Mouse (Mus musculus) hindbrain, embryonic 11.5 days (tissue): Measurements from ENCODE around the gene Elovl5. TPM values are rescaled to one million over a fixed set of nuclear protein-coding genes. Genes with fewer than 3 reads are reported as not detected.

Source experiments
- ATAC-seq: fragments of 200-750 bp; cut with Nextera tagmentation; 2 replicates; pipeline ENCODE4 v1.8.0; 2017; ENCODE audit warnings: mild to moderate bottlenecking, moderate TSS enrichment, moderate library complexity; ENCODE audit not compliant: low FRiP score
- DNase-seq: peaks from one replicate; pipeline ENCODE4 v3.0.0-alpha.2; 2015; ENCODE audit warnings: low spot score
- H3K27ac ChIP-seq: fragments of 300-500 bp; sonication (generic); 2 replicates; pipeline ENCODE4 v1.5.1; 2014; ENCODE audit warnings: mild to moderate bottlenecking, low read depth, low read length
- H3K27me3 ChIP-seq: fragments of 300-500 bp; sonication (generic); 2 replicates; pipeline ENCODE4 v1.6.1; 2014; ENCODE audit warnings: mild to moderate bottlenecking, low read length, moderate library complexity, mixed read lengths; ENCODE audit not compliant: control insufficient read depth, insufficient read depth
- H3K36me3 ChIP-seq: fragments of 300-500 bp; sonication (generic); 2 replicates; pipeline ENCODE4 v1.6.1; 2014; ENCODE audit warnings: mild to moderate bottlenecking, low read length, moderate library complexity, mixed read lengths; ENCODE audit not compliant: control insufficient read depth, insufficient read depth
- H3K4me1 ChIP-seq: fragments of 300-500 bp; sonication (generic); replicated peaks from 2 replicates; pipeline ENCODE4 v1.6.1; 2014; ENCODE audit warnings: low read length, mixed read lengths; ENCODE audit not compliant: control insufficient read depth, insufficient read depth
- H3K4me2 ChIP-seq: fragments of 300-500 bp; sonication (generic); replicated peaks from 2 replicates; pipeline ENCODE4 v1.6.1; 2014; ENCODE audit warnings: mild to moderate bottlenecking, low read depth, low read length
- H3K4me3 ChIP-seq: fragments of 300-500 bp; sonication (generic); 2 replicates; pipeline ENCODE4 v1.5.1; 2014; ENCODE audit warnings: low read depth, low read length
- H3K9ac ChIP-seq: fragments of 300-500 bp; sonication (generic); 2 replicates; pipeline ENCODE4 v1.6.1; 2014; ENCODE audit warnings: low read depth, low read length
- H3K9me3 ChIP-seq: fragments of 300-500 bp; sonication (generic); 2 replicates; pipeline ENCODE4 v1.6.1; 2016; ENCODE audit warnings: low read length; ENCODE audit not compliant: control insufficient read depth
- WGBS: fragments of 180-500 bp; shearing (Covaris S2); extraction: QIAGEN DNeasy Blood & Tissue Kit; methylation state at CpG from one replicate; pipeline ENCODE4 v1.1.7; 2014; 5-methylcytosine and 5-hydroxymethylcytosine counted together
- polyA plus RNA-seq: library from polyadenylated mRNA; unstranded; fragments of >200 nt; fragmentation: Nextera tagmentation; extraction: Ambion mirVana; gene quantifications from 2 replicates; pipeline ENCODE4 v1.2.1, GENCODE M21; 2014

Elovl5 gene
- polyA plus RNA-seq, 1 experiment from 2014 or later = 85.1 TPM

- ATAC-seq = no peak
- H3K9me3 ChIP-seq = no peaks in the 10 kb centered on the region
- WGBS = 52% methylated on average over 3 of the region's 3 CpGs
- H3K27ac ChIP-seq = no peak overlapping the region
- no peak overlapping the region for H3K9ac ChIP-seq
- H3K4me2 ChIP-seq = no peak overlapping the region
- H3K4me3 ChIP-seq = no peak overlapping the region
- no peaks in the 10 kb centered on the region for H3K4me1 ChIP-seq
- no peaks in the 10 kb centered on the region for H3K27me3 ChIP-seq
- no peaks in the 10 kb centered on the region for H3K36me3 ChIP-seq
- peak; percentile 41 for DNase-seq
Measured at GRCm38 (mm10) chr9:78005481-78005880, 88.3 kb downstream of the Elovl5 start.

- no peaks in the 10 kb centered on the region for H3K36me3 ChIP-seq
- 63% methylated on average over 19 of the region's 19 CpGs for WGBS
- no peak overlapping the region for H3K9ac ChIP-seq
- no peak overlapping the region for H3K4me3 ChIP-seq
- no peaks in the 10 kb centered on the region for H3K27me3 ChIP-seq
- H3K9me3 ChIP-seq = no peaks in the 10 kb centered on the region
- no peaks in the 10 kb centered on the region for H3K4me1 ChIP-seq
- no peak overlapping the region for H3K4me2 ChIP-seq
- no peak overlapping the region for H3K27ac ChIP-seq
- peak; percentile 60 for ATAC-seq
- peak; percentile 76 for DNase-seq
Measured at GRCm38 (mm10) chr9:78006209-78007001, 89.2 kb downstream of the Elovl5 start.

GRCm38 (mm10) chr9:78009382-78009781, 92.2 kb downstream of the Elovl5 start:
- no peaks in the 10 kb centered on the region for H3K36me3 ChIP-seq
- WGBS = 90% methylated on average over 7 of the region's 7 CpGs
- H3K4me3 ChIP-seq = no peak overlapping the region
- no peak for DNase-seq
- no peak overlapping the region for H3K4me2 ChIP-seq
- H3K9me3 ChIP-seq = no peaks in the 10 kb centered on the region
- H3K27me3 ChIP-seq = no peaks in the 10 kb centered on the region
- no peak for ATAC-seq
- no peaks in the 10 kb centered on the region for H3K4me1 ChIP-seq
- H3K9ac ChIP-seq = no peak overlapping the region
- no peak overlapping the region for H3K27ac ChIP-seq

GRCm38 (mm10) chr9:78010187-78010586, 93.0 kb downstream of the Elovl5 start:
- H3K9ac ChIP-seq = no peak overlapping the region
- H3K27ac ChIP-seq = no peak overlapping the region
- no peak overlapping the region for H3K4me3 ChIP-seq
- no peaks in the 10 kb centered on the region for H3K9me3 ChIP-seq
- WGBS = 92% methylated on average over 5 of the region's 5 CpGs
- no peak for ATAC-seq
- H3K4me2 ChIP-seq = no peak overlapping the region
- no peaks in the 10 kb centered on the region for H3K27me3 ChIP-seq
- H3K4me1 ChIP-seq = no peaks in the 10 kb centered on the region
- no peaks in the 10 kb centered on the region for H3K36me3 ChIP-seq
- DNase-seq = no peak

- WGBS = 89% methylated on average over 10 of the region's 10 CpGs
- no peak overlapping the region for H3K4me2 ChIP-seq
- H3K27ac ChIP-seq = no peak overlapping the region
- DNase-seq (no peak), ATAC-seq (no peak)
- no peak overlapping the region for H3K4me3 ChIP-seq
- H3K4me1 ChIP-seq = no peaks in the 10 kb centered on the region
- H3K9ac ChIP-seq = no peak overlapping the region
- no peaks in the 10 kb centered on the region for H3K36me3 ChIP-seq
- H3K27me3 ChIP-seq = no peaks in the 10 kb centered on the region
- H3K9me3 ChIP-seq = no peaks in the 10 kb centered on the region
Measured at GRCm38 (mm10) chr9:78010707-78011106, 93.5 kb downstream of the Elovl5 start.

- H3K27me3 ChIP-seq = no peaks in the 10 kb centered on the region
- DNase-seq (no peak), ATAC-seq (no peak)
- no peak overlapping the region for H3K27ac ChIP-seq
- H3K9ac ChIP-seq = no peak overlapping the region
- no peaks in the 10 kb centered on the region for H3K4me1 ChIP-seq
- no peak overlapping the region for H3K4me3 ChIP-seq
- WGBS = 83% methylated on average over 4 of the region's 4 CpGs
- no peaks in the 10 kb centered on the region for H3K9me3 ChIP-seq
- H3K36me3 ChIP-seq = no peaks in the 10 kb centered on the region
- no peak overlapping the region for H3K4me2 ChIP-seq
Measured at GRCm38 (mm10) chr9:78012066-78012465, 94.9 kb downstream of the Elovl5 start.

GRCm38 (mm10) chr9:78012681-78013080, 95.5 kb downstream of the Elovl5 start:
- Histone ChIP-seq H3K36me3 (no peaks in the 10 kb centered on the region), H3K4me3 (no peak overlapping the region), H3K9me3 (no peaks in the 10 kb centered on the region), H3K27me3 (no peaks in the 10 kb centered on the region), H3K4me2 (no peak overlapping the region), H3K9ac (no peak overlapping the region), H3K27ac (no peak overlapping the region), H3K4me1 (no peaks in the 10 kb centered on the region)
- WGBS = 92% methylated on average over 5 of the region's 5 CpGs
- DNase-seq (no peak), ATAC-seq (no peak)

- no peak overlapping the region for H3K9ac ChIP-seq
- no peak overlapping the region for H3K4me2 ChIP-seq
- H3K9me3 ChIP-seq = no peaks in the 10 kb centered on the region
- H3K4me1 ChIP-seq = no peaks in the 10 kb centered on the region
- 37% methylated on average over 1 of the region's 1 CpGs for WGBS
- no peak for ATAC-seq
- H3K27ac ChIP-seq = no peak overlapping the region
- no peak for DNase-seq
- H3K36me3 ChIP-seq = no peaks in the 10 kb centered on the region
- H3K4me3 ChIP-seq = no peak overlapping the region
- H3K27me3 ChIP-seq = no peaks in the 10 kb centered on the region
Measured at GRCm38 (mm10) chr9:78013813-78014212, 96.6 kb downstream of the Elovl5 start.

- H3K27me3 ChIP-seq = no peaks in the 10 kb centered on the region
- no peak overlapping the region for H3K9ac ChIP-seq
- H3K9me3 ChIP-seq = no peaks in the 10 kb centered on the region
- H3K27ac ChIP-seq = no peak overlapping the region
- no peak overlapping the region for H3K4me3 ChIP-seq
- no peak for ATAC-seq
- no peaks in the 10 kb centered on the region for H3K4me1 ChIP-seq
- H3K36me3 ChIP-seq = no peaks in the 10 kb centered on the region
- 79% methylated on average over 7 of the region's 7 CpGs for WGBS
- DNase-seq = no peak
- no peak overlapping the region for H3K4me2 ChIP-seq
Measured at GRCm38 (mm10) chr9:78015816-78016215, 98.7 kb downstream of the Elovl5 start.
